Mouse (Mus musculus) intestine, embryonic 14.5 days (tissue): ENCODE data around the gene Cgref1. TPM values are rescaled to one million over a fixed set of nuclear protein-coding genes. Genes with fewer than 3 reads are reported as not detected.

Experiments used
- ATAC-seq: fragments of 200-750 bp; cut with Nextera tagmentation; replicated peaks from 2 replicates; pipeline ENCODE4 v1.8.0; 2017; ENCODE audit warnings: low read depth, moderate number of reproducible peaks, moderate TSS enrichment, moderate library complexity; ENCODE audit not compliant: low FRiP score, low TSS enrichment
- DNase-seq: peaks from one replicate; pipeline ENCODE4 v3.0.0-alpha.2; 2018; ENCODE audit warnings: low spot score
- H3K27ac ChIP-seq: fragments of 300-500 bp; sonication (generic); 2 replicates; pipeline ENCODE4 v1.5.1; 2014; ENCODE audit warnings: low read depth, mild to moderate bottlenecking, control low read depth
- H3K27me3 ChIP-seq: fragments of 300-500 bp; sonication (generic); replicated peaks from 2 replicates; pipeline ENCODE4 v1.6.1; 2014; ENCODE audit warnings: low read length, control low read depth; ENCODE audit not compliant: control insufficient read depth, insufficient read depth
- H3K36me3 ChIP-seq: fragments of 300-500 bp; sonication (generic); 2 replicates; pipeline ENCODE4 v1.6.1; 2014; ENCODE audit warnings: low read length, control low read depth; ENCODE audit not compliant: control insufficient read depth, insufficient read depth
- H3K4me1 ChIP-seq: fragments of 300-500 bp; sonication (generic); replicated peaks from 2 replicates; pipeline ENCODE4 v1.6.1; 2014; ENCODE audit warnings: low read length, control low read depth, mixed read lengths; ENCODE audit not compliant: control insufficient read depth, insufficient read depth
- H3K4me2 ChIP-seq: fragments of 300-500 bp; sonication (generic); 2 replicates; pipeline ENCODE4 v1.6.1; 2014; ENCODE audit warnings: low read length
- H3K4me3 ChIP-seq: fragments of 300-500 bp; sonication (generic); 2 replicates; pipeline ENCODE4 v1.5.1; 2014; ENCODE audit warnings: low read depth, low read length, control low read depth, mixed read lengths
- H3K9ac ChIP-seq: fragments of 300-500 bp; sonication (generic); 2 replicates; pipeline ENCODE4 v1.6.1; 2014; ENCODE audit warnings: mild to moderate bottlenecking, low read length
- H3K9me3 ChIP-seq: fragments of 300-500 bp; sonication (generic); 2 replicates; pipeline ENCODE4 v1.6.1; 2016; ENCODE audit warnings: low read length, control low read depth; ENCODE audit not compliant: control insufficient read depth
- WGBS: fragments of 180-500 bp; shearing (Covaris S2); extraction: QIAGEN DNeasy Blood & Tissue Kit; methylation state at CpG from one replicate; pipeline ENCODE4 v1.1.7; 2014; 5-methylcytosine and 5-hydroxymethylcytosine counted together
- polyA plus RNA-seq: library from polyadenylated mRNA; unstranded; fragments of >200 nt; fragmentation: Nextera tagmentation; extraction: Ambion mirVana; gene quantifications from 2 replicates; pipeline ENCODE4 v1.2.1, GENCODE M21; 2014

Gene Cgref1
- polyA plus RNA-seq: 10.3 and 14.2 TPM in 2 replicates

DNA sequence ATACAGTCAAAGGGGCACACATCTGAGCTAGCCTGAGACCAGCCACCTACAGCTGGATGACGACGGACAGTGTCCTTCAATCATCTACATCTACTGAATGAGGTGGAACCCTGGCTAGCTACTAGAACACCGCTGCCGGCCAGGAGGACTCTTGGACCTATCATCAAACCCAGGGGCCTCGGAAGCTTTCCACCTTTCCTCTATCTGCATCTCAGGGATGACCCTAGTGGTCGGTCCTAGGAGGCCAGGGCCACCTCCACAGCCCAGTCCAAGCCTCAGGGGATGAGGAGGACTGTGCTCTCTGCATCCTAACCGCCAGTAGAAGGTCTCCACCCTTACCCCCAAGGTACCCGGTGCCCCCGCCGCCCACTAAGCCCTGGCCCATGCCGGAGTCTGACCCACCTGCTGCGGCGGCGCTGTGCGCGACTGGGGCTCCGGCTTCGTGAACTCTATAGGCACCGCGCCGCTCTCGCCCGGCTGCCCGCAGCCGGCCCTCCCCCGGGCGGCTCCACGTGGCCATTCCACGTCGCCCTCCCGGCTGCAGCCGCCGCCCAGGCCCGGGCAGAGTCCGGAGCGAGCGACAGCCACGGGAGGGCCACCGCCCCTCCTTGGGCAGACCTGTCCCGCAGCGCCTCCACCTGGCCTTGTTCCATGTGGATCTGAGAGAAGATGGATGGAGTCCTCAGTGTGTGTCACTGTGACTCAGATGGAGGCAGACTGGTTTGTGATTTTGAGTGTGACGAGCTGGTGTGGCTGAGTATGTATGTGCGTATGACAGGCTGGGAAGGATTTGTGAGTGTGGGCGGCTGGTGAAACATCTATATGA lies at the start of gene Cgref1:
TSS of gene Cgref1 (minus strand) at position 636 of the 826 bp plus-strand sequence.
- Histone ChIP-seq H3K36me3 (no peaks in the 10 kb centered on the region), H3K9me3 (no peaks in the 10 kb centered on the region), H3K27ac (no peak within 1 kb of the TSS), H3K9ac (peak within 1 kb of the TSS; percentile 47), H3K4me3 (peak within 1 kb of the TSS; percentile 41), H3K4me1 (0 out of 2 replicates have a peak, but pooled peaks cover 6% of the 10 kb centered on the region), H3K27me3 (peaks cover 18% of the 10 kb centered on the region), H3K4me2 (peak within 1 kb of the TSS; percentile 75)
- ATAC-seq: peak; percentile 54
- peak; percentile 74 for DNase-seq
- WGBS: 5% methylated on average over 42 of the region's 44 CpGs

DNA sequence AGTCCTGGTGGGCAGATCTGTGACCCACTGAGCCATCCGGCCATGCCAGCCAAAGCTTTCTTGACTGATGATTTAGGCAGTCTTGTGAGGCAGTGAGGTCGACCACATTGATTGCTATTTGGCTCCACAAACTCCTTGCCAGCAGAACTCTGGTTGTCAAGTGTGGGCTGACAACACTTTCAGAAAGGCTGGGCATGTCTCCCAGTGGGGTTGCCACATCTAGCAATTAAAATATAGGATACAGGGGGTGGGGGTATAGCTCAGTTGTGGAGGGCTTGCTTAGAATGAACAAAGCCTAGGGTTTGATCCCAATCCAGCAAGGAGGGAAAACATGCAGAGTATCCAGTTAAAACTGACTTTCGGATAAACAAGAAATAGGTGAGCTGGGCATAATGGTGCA lies 48.7 kb upstream of the Cgref1 start:
- no peaks in the 10 kb centered on the region for H3K27me3 ChIP-seq
- no peak overlapping the region for H3K9ac ChIP-seq
- DNase-seq (no peak), ATAC-seq (no peak)
- H3K36me3 ChIP-seq: no peaks in the 10 kb centered on the region
- no peaks in the 10 kb centered on the region for H3K4me1 ChIP-seq
- no peak overlapping the region for H3K4me2 ChIP-seq
- WGBS: 72% methylated on average over 3 of the region's 3 CpGs
- H3K27ac ChIP-seq: no peak overlapping the region
- H3K4me3 ChIP-seq: no peak overlapping the region
- H3K9me3 ChIP-seq: no peaks in the 10 kb centered on the region

DNA sequence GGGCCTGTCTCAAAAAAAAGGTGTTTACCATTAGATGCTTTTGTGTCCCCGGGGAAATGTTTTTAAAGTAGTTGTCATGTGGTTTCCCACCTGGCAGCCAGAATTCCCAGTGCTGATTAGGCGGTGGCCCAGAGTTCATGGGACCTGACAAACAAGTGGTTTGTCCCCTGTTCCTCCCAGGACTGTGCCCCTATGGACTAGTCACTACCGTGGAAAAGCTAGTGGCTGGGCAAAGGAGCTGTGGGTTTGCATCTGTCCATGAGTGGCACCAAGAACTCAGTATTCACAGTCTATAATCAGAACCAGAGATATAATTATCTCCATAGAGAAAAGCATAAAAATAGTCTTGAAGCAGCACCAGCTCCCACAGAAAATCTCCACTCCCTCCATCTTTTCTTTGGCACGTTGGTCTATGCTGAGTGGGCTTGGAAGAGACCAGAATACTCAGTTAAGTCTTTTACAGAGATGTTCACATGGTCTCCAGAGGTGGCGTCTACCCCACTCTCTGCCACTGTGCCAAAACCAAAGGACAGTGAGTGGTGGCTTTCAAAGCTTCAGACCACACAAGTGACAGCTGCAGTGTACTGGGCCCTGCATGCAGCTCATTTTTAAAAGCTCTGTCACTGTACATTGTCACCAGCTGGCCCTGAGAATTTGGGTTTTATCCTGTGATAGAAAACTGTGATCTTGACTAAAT lies 47.7 kb upstream of the Cgref1 start:
- no peak overlapping the region for H3K4me2 ChIP-seq
- ATAC-seq (no peak), DNase-seq (no peak)
- no peaks in the 10 kb centered on the region for H3K36me3 ChIP-seq
- 81% methylated on average over 5 of the region's 5 CpGs for WGBS
- no peaks in the 10 kb centered on the region for H3K9me3 ChIP-seq
- no peaks in the 10 kb centered on the region for H3K27me3 ChIP-seq
- H3K9ac ChIP-seq: no peak overlapping the region
- no peak overlapping the region for H3K4me3 ChIP-seq
- no peaks in the 10 kb centered on the region for H3K4me1 ChIP-seq
- H3K27ac ChIP-seq: no peak overlapping the region

DNA sequence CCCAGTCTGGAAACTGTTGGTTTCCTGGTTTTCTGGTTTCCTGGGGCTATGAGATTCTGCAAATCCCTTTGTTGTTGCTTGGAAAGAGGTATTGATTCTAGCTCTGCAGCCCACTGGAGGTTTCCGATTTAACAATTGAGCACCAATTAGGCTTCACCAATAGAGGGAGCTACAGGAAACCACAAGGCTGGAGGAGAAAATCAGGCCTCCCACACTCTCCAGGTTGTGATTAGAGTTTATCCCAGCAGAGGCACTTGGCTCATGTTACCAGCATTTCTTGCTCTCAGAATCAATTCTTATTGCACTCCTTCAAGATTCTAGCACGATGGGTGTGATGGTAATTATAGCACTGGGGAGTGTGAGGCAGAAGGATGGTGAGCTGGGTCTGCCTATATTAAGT lies 37.0 kb upstream of the Cgref1 start:
- Histone ChIP-seq H3K36me3 (no peaks in the 10 kb centered on the region), H3K4me1 (no peaks in the 10 kb centered on the region), H3K27me3 (no peaks in the 10 kb centered on the region), H3K27ac (no peak overlapping the region), H3K4me3 (no peak overlapping the region), H3K9me3 (no peaks in the 10 kb centered on the region), H3K9ac (no peak overlapping the region), H3K4me2 (no peak overlapping the region)
- DNase-seq: no peak
- WGBS: 23% methylated on average over 2 of the region's 2 CpGs
- no peak for ATAC-seq

DNA sequence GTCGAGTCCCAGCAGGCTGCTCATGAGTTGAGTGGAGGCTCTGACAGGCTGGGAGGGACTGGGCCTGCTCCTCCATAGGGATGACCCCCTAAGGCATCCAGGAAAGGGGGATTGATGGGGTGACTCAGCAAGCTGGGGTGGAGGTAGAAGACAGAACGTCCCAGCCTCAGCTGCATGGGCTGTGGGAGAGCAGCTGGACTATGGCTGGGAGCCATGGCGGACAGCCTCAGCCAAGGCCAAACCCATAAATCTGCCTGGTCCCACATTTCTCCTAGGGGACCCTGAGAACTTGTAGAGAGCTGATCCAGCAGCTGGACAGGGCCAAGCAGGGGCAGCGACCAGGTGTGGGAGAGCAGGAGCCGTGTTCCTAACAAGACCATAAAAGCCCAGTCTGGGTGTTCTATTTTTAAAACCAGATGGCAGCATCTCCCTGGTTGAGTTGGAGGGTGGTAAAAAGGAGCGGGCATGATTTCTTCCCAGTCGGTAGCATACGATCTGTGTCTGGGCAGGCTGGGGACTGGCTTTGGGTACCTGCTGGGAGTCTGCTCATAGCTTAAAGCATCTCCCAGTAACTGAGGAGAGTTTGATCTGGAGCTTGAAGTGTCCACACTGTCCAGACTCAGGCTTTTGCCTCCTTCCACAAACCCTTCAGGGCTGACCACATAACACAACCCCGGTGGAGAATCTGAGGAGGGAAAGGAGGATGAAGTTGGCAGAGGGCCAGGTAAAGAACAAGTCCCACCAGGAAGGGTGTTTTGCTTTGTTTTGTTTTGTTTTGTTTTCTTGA lies 29.7 kb upstream of the Cgref1 start:
- H3K27me3 ChIP-seq: no peaks in the 10 kb centered on the region
- H3K4me3 ChIP-seq: no peak overlapping the region
- H3K27ac ChIP-seq: no peak overlapping the region
- no peaks in the 10 kb centered on the region for H3K36me3 ChIP-seq
- WGBS: 63% methylated on average over 9 of the region's 9 CpGs
- no peak overlapping the region for H3K9ac ChIP-seq
- ATAC-seq (no peak), DNase-seq (no peak)
- peaks cover 5% of the 10 kb centered on the region; the same call in 1 of the 2 replicates for H3K4me1 ChIP-seq
- no peak overlapping the region for H3K4me2 ChIP-seq
- no peaks in the 10 kb centered on the region for H3K9me3 ChIP-seq

DNA sequence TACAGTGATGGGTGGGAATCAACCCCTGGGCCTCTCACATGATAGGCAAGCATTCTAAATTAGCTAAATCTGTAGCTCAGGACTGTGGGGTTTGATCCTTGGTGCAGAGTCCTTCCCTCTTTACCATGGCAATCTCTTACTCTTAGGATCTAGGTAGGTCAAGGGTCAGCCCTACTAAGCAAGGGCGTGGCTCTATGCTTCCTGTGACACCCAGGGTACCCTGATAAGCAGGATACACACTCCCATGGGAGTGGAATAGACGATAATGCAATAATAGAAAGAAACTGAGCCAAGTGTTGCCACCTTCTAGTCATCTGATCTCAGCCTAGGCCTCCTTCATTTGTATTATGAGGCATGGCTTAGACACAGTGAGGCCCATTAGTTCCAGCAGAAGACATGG lies 24.0 kb upstream of the Cgref1 start:
- no peak overlapping the region for H3K9ac ChIP-seq
- H3K4me2 ChIP-seq: no peak overlapping the region
- no peak overlapping the region for H3K4me3 ChIP-seq
- no peak overlapping the region for H3K27ac ChIP-seq
- H3K9me3 ChIP-seq: no peaks in the 10 kb centered on the region
- no peaks in the 10 kb centered on the region for H3K36me3 ChIP-seq
- H3K27me3 ChIP-seq: no peaks in the 10 kb centered on the region
- ATAC-seq: no peak
- no peaks in the 10 kb centered on the region for H3K4me1 ChIP-seq
- no peak for DNase-seq
- WGBS: 76% methylated on average over 2 of the region's 2 CpGs

DNA sequence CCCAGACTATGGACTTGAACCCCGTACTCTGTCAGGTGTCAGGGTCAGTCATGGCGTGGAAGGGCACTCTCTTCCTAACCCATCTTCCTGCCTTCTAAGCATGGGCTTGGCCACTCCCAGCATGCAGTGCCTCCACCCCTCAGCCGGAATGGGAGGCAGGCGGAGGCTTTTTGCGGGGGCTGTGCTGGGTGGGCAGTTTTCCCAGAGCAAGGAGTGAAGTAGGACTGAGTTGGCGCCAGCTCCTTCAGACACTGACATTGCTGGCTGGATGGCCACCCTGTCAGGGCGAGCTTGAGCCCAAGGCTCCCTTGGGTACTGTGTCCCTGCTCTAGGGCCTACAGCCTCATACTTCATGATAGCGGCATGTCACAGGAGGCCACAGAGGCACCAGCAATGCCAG lies 23.0 kb upstream of the Cgref1 start, which contains the start of gene Tcf23:
TSS of gene Tcf23 (plus strand) at position 247 of the 400 bp plus-strand sequence.
- WGBS: 66% methylated on average over 8 of the region's 8 CpGs
- ATAC-seq (no peak), DNase-seq (no peak)
- no peak within 1 kb of the TSS for H3K9ac ChIP-seq
- H3K9me3 ChIP-seq: no peaks in the 10 kb centered on the region
- no peak within 1 kb of the TSS for H3K27ac ChIP-seq
- H3K27me3 ChIP-seq: no peaks in the 10 kb centered on the region
- H3K4me3 ChIP-seq: no peak within 1 kb of the TSS
- no peaks in the 10 kb centered on the region for H3K36me3 ChIP-seq
- H3K4me1 ChIP-seq: no peaks in the 10 kb centered on the region
- no peak within 1 kb of the TSS for H3K4me2 ChIP-seq

DNA sequence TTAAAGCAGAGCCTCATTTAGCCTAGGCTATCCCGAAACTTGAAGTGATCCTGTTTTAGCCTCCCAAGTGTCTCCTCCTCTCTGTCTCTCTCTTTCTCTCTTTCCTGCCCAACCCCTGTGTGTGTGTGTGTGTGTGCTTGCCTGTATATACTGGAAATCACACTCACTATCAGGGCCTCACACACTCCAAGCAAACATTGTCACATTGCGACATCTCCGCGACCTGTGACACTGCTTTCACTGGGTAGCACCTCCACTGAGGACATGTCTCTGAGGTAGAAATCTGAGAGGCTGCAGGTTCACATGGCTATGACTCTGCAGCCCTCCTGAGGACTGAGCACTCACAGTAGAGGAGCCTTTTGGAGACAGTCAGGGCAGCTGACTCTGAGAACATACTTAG lies 20.8 kb upstream of the Cgref1 start:
- DNase-seq: no peak
- 88% methylated on average over 4 of the region's 4 CpGs for WGBS
- Histone ChIP-seq H3K27me3 (no peaks in the 10 kb centered on the region), H3K9ac (no peak overlapping the region), H3K4me2 (no peak overlapping the region), H3K4me1 (no peaks in the 10 kb centered on the region), H3K36me3 (no peaks in the 10 kb centered on the region), H3K4me3 (no peak overlapping the region), H3K9me3 (no peaks in the 10 kb centered on the region), H3K27ac (no peak overlapping the region)
- no peak for ATAC-seq
